Mouse (Mus musculus) heart, adult 9 months (tissue): Measurements from ENCODE around the gene Shank1.

Experiments used
- DNase-seq, 2 experiments: peaks; one replicate each; pipeline ENCODE4 v3.0.0; 2022; ENCODE audit warnings: low spot score in 2 of 2

The Shank1 gene

GRCm38 (mm10) chr7:44304775-44305641 lies 5.0 kb upstream of the Shank1 start:
- peak; percentile 97 for DNase-seq

- DNase-seq = no peak
These were observed 4.4 kb upstream of the Shank1 start for GRCm38 (mm10) chr7:44305686-44306085.

- DNase-seq = peak in 1 of 2 experiments; percentile 26
These were observed 3.4 kb upstream of the Shank1 start, which contains the start of gene Clec11a for GRCm38 (mm10) chr7:44306516-44307240. Gene Clec11a, minus strand, starts transcription at chr7:44306902.

- DNase-seq = no peak
These were observed 2.6 kb upstream of the Shank1 start for GRCm38 (mm10) chr7:44307261-44308020.

GRCm38 (mm10) chr7:44310285-44310877 lies 328 bp downstream of the Shank1 start:
- no peak for DNase-seq

- DNase-seq = peak in 1 of 2 experiments; percentile 31
These were observed 1.0 kb downstream of the Shank1 start for GRCm38 (mm10) chr7:44310878-44311712.

- DNase-seq = no peak
These were observed 1.8 kb downstream of the Shank1 start for GRCm38 (mm10) chr7:44311713-44312304.

GRCm38 (mm10) chr7:44312484-44312883 lies 2.4 kb downstream of the Shank1 start:
- no peak for DNase-seq

GRCm38 (mm10) chr7:44317913-44318312 lies 7.9 kb downstream of the Shank1 start:
- no peak for DNase-seq

- DNase-seq = no peak
These were observed 10.8 kb downstream of the Shank1 start for GRCm38 (mm10) chr7:44320886-44321285.

- DNase-seq = no peak
These were observed 12.2 kb downstream of the Shank1 start for GRCm38 (mm10) chr7:44322290-44322689.

- DNase-seq = no peak
These were observed 16.6 kb downstream of the Shank1 start for GRCm38 (mm10) chr7:44326614-44327013.

- DNase-seq = no peak
These were observed 22.3 kb downstream of the Shank1 start for GRCm38 (mm10) chr7:44332336-44332735.

GRCm38 (mm10) chr7:44334139-44334538 lies 24.1 kb downstream of the Shank1 start:
- no peak for DNase-seq

GRCm38 (mm10) chr7:44335031-44335878 lies 25.2 kb downstream of the Shank1 start:
- DNase-seq = no peak

GRCm38 (mm10) chr7:44336046-44337021 lies 26.3 kb downstream of the Shank1 start:
- DNase-seq = no peak

- no peak for DNase-seq
These were observed 27.2 kb downstream of the Shank1 start for GRCm38 (mm10) chr7:44337121-44337849.
